Comparison of ENCODE assay signal across 11 mouse cellular contexts in genomic region chr16:45095561-45096482, GRCm38 (mm10). TPM values are rescaled to one million over a fixed set of nuclear protein-coding genes. Genes with fewer than 3 reads are reported as not detected.
A peak's percentile ranks its signal among the peaks of the same experiment; 100 is the strongest.
DNase-seq lines count a peak whose midpoint lies in the region; ATAC-seq and TF ChIP-seq lines count a peak whose summit lies in the region.
"Had no signal": no experiment of that assay in that cellular context is flagged by ENCODE, and none has a peak within 500 bp of the region (broad histone marks: within the 10 kb centered on the region; RNA-seq: fewer than 3 reads in every experiment).

No protein-coding gene starts in this region.

- H3K27ac ChIP-seq in intestine, embryonic 14.5 days (ENCODE audit: low read depth) = no peak overlapping the region
- no peak overlapping the region for H3K27ac ChIP-seq in intestine, postnatal 0 days (ENCODE audit: low read depth, low read length)
- H3K27ac ChIP-seq in spleen, adult 2 months (ENCODE audit: insufficient read depth, low read length) = peak overlapping the region; percentile 23; the same call in 1 of the 2 replicates
- H3K27ac ChIP-seq in limb, embryonic 14.5 days (replicated peaks; ENCODE audit: low read depth, low read length) = no peak overlapping the region
- H3K27ac ChIP-seq in stomach, embryonic 16.5 days (ENCODE audit: low read length) = no peak overlapping the region
- H3K27ac ChIP-seq: hindbrain, embryonic 12.5 days had no signal

- H3K9ac ChIP-seq in intestine, embryonic 14.5 days (ENCODE audit: low read length) = no peak overlapping the region
- H3K9ac ChIP-seq in intestine, postnatal 0 days (ENCODE audit: low read depth, low read length) = no peak overlapping the region
- no peak overlapping the region for H3K9ac ChIP-seq in limb, embryonic 14.5 days (ENCODE audit: low read depth, low read length, severe bottlenecking)
- H3K9ac ChIP-seq in stomach, embryonic 16.5 days (ENCODE audit: low read length) = no peak overlapping the region
- H3K9ac ChIP-seq: hindbrain, embryonic 12.5 days had no signal

- no peak for TF ChIP-seq CTCF in intestine, postnatal 0 days (IDR thresholded peaks at IDR 0.05; ENCODE audit: low read depth)
- TF ChIP-seq CTCF in spleen, adult 2 months (IDR thresholded peaks at IDR 0.05; ENCODE audit: extremely low read depth, insufficient read depth, insufficient read length, insufficient replicate concordance) = no peak

- no peak overlapping the region for H3K4me3 ChIP-seq in intestine, embryonic 14.5 days (ENCODE audit: low read depth, low read length)
- no peak overlapping the region for H3K4me3 ChIP-seq in intestine, postnatal 0 days (ENCODE audit: low read depth, low read length)
- no peak overlapping the region; the same call in 1 of the 2 replicates for H3K4me3 ChIP-seq in spleen, adult 2 months (ENCODE audit: extremely low read depth, insufficient read depth, insufficient read length)
- no peak overlapping the region for H3K4me3 ChIP-seq in limb, embryonic 14.5 days (replicated peaks; ENCODE audit: low read length)
- peak overlapping the region; percentile 14 for H3K4me3 ChIP-seq in stomach, embryonic 16.5 days (replicated peaks; ENCODE audit: low read length)
- H3K4me3 ChIP-seq: hindbrain, embryonic 12.5 days had no signal

- ATAC-seq in intestine, embryonic 14.5 days (replicated peaks; ENCODE audit: low FRiP score, low TSS enrichment, low read depth) = no peak
- no peak for ATAC-seq in intestine, postnatal 0 days
- no peak for ATAC-seq in limb, embryonic 14.5 days (ENCODE audit: low FRiP score, low read depth)
- no peak; the same call in 1 of the 2 replicates for ATAC-seq in stomach, embryonic 16.5 days (ENCODE audit: insufficient read depth, low FRiP score)

- H3K36me3 ChIP-seq in intestine, embryonic 14.5 days (ENCODE audit: control insufficient read depth, insufficient read depth, low read length) = no peaks in the 10 kb centered on the region
- H3K36me3 ChIP-seq in intestine, postnatal 0 days (ENCODE audit: control insufficient read depth, insufficient read depth) = no peaks in the 10 kb centered on the region
- no peaks in the 10 kb centered on the region for H3K36me3 ChIP-seq in spleen, adult 2 months (ENCODE audit: control insufficient read depth, insufficient read depth, low read length)
- H3K36me3 ChIP-seq in limb, embryonic 14.5 days (ENCODE audit: control insufficient read depth, insufficient read depth, low read length) = no peaks in the 10 kb centered on the region
- no peaks in the 10 kb centered on the region for H3K36me3 ChIP-seq in stomach, embryonic 16.5 days (ENCODE audit: control insufficient read depth, insufficient read depth, low read length)
- H3K36me3 ChIP-seq: hindbrain, embryonic 12.5 days had no signal

- 93% methylated on average over 26 of the region's 26 CpGs for WGBS in intestine, embryonic 14.5 days
- 89% methylated on average over 26 of the region's 26 CpGs for WGBS in intestine, postnatal 0 days
- 88% methylated on average over 26 of the region's 26 CpGs for WGBS in spleen, adult 2 months
- 88% methylated on average over 21 of the region's 26 CpGs for WGBS in limb, embryonic 14.5 days
- WGBS in stomach, embryonic 16.5 days = 88% methylated on average over 26 of the region's 26 CpGs

- peaks cover 38% of the 10 kb centered on the region for H3K4me1 ChIP-seq in intestine, embryonic 14.5 days (replicated peaks; ENCODE audit: control insufficient read depth, insufficient read depth, low read length)
- H3K4me1 ChIP-seq in intestine, postnatal 0 days (replicated peaks; ENCODE audit: control insufficient read depth, insufficient read depth, low read length) = no peaks in the 10 kb centered on the region
- H3K4me1 ChIP-seq in spleen, adult 2 months (ENCODE audit: control insufficient read depth, insufficient read depth, insufficient read length) = no peaks in the 10 kb centered on the region
- peaks cover 32% of the 10 kb centered on the region for H3K4me1 ChIP-seq in limb, embryonic 14.5 days (ENCODE audit: control insufficient read depth, insufficient read depth, low read length)
- H3K4me1 ChIP-seq in stomach, embryonic 16.5 days (ENCODE audit: control insufficient read depth, insufficient read depth, low read length) = peaks cover 18% of the 10 kb centered on the region; the same call in 1 of the 2 replicates

- no peak for DNase-seq in intestine, embryonic 14.5 days (ENCODE audit: low spot score)
- no peak for DNase-seq in spleen, adult 2 months (ENCODE audit: low read depth in 1 of 2, low spot score in 2 of 2)
- DNase-seq in spleen, adult 12 weeks (ENCODE audit: low spot score) = no peak
- DNase-seq in limb, embryonic 14.5 days (ENCODE audit: low spot score) = no peak
- no peak for DNase-seq in adrenal gland, postnatal 14 days
- no peak for DNase-seq in urinary bladder, postnatal 14 days (ENCODE audit: low spot score)
- DNase-seq: cerebellum, adult 8-10 months had no signal

- no peaks in the 10 kb centered on the region for H3K27me3 ChIP-seq in intestine, embryonic 14.5 days (replicated peaks; ENCODE audit: control insufficient read depth, insufficient read depth, low read length)
- no peaks in the 10 kb centered on the region for H3K27me3 ChIP-seq in intestine, postnatal 0 days (replicated peaks; ENCODE audit: control insufficient read depth, insufficient read depth, low read length)
- no peaks in the 10 kb centered on the region for H3K27me3 ChIP-seq in spleen, adult 2 months (ENCODE audit: control insufficient read depth, insufficient read depth, low read length)
- H3K27me3 ChIP-seq in limb, embryonic 14.5 days (ENCODE audit: control insufficient read depth, insufficient read depth, low read length) = no peaks in the 10 kb centered on the region
- H3K27me3 ChIP-seq in stomach, embryonic 16.5 days (ENCODE audit: control insufficient read depth, insufficient read depth, low read length) = no peaks in the 10 kb centered on the region
- H3K27me3 ChIP-seq: hindbrain, embryonic 12.5 days had no signal

- TF ChIP-seq POLR2A in spleen, adult 2 months (IDR thresholded peaks at IDR 0.05; ENCODE audit: low read depth, low read length) = no peak
- TF ChIP-seq POLR2A in limb, embryonic 14.5 days (IDR thresholded peaks at IDR 0.05; ENCODE audit: borderline replicate concordance, extremely low read depth, insufficient read depth, insufficient read length) = no peak

- H3K4me2 ChIP-seq in intestine, embryonic 14.5 days (ENCODE audit: low read length) = peak overlapping the region; percentile 67
- H3K4me2 ChIP-seq in intestine, postnatal 0 days (replicated peaks; ENCODE audit: low read depth) = no peak overlapping the region
- peak overlapping the region; percentile 59 for H3K4me2 ChIP-seq in limb, embryonic 14.5 days (replicated peaks; ENCODE audit: low read depth, low read length, severe bottlenecking)
- peak overlapping the region; percentile 55 for H3K4me2 ChIP-seq in stomach, embryonic 16.5 days (ENCODE audit: low read depth, low read length)

- H3K9me3 ChIP-seq in intestine, embryonic 14.5 days (ENCODE audit: control insufficient read depth, low read length) = no peaks in the 10 kb centered on the region
- H3K9me3 ChIP-seq in intestine, postnatal 0 days (ENCODE audit: control insufficient read depth) = no peaks in the 10 kb centered on the region
- H3K9me3 ChIP-seq in limb, embryonic 14.5 days (ENCODE audit: control insufficient read depth, low read length) = no peaks in the 10 kb centered on the region
- no peaks in the 10 kb centered on the region for H3K9me3 ChIP-seq in stomach, embryonic 16.5 days (replicated peaks; ENCODE audit: control insufficient read depth, low read length)
- H3K9me3 ChIP-seq: hindbrain, embryonic 12.5 days had no signal

RNA-seq across cellular contexts. Expression of gene Ccdc80, which starts 2.6 kb away (rescaled TPM):
- 78.4 and 80.1 TPM in 2 replicates for polyA plus RNA-seq in intestine, embryonic 14.5 days (2014; fragmentation: Nextera tagmentation; extraction: Ambion mirVana)
- 37.2 and 37.7 TPM in 2 replicates for polyA plus RNA-seq in intestine, postnatal 0 days (2015; fragmentation: Nextera tagmentation; extraction: Ambion mirVana)
- polyA plus RNA-seq in spleen, adult 2 months (2012; rRNA removed) = 10.5 and 11.3 TPM in 2 replicates
- 44.5 and 56.9 TPM in 2 replicates for polyA plus RNA-seq in limb, embryonic 14.5 days (2012; rRNA removed)
- 94.4 and 107 TPM in 2 replicates for polyA plus RNA-seq in limb, embryonic 14.5 days (2014; fragmentation: Nextera tagmentation; extraction: Ambion mirVana)
- polyA plus RNA-seq in stomach, embryonic 16.5 days (2015; fragmentation: Nextera tagmentation; extraction: Ambion mirVana) = 104 and 105 TPM in 2 replicates
- total RNA-seq in adrenal gland, postnatal 14 days (2021) = 46.9 and 47.7 TPM in 2 replicates
- total RNA-seq: MEL had no signal
